Mouse (Mus musculus) heart, postnatal 0 days (tissue): Measurements from ENCODE around the gene Jkamp. TPM values are rescaled to one million over a fixed set of nuclear protein-coding genes. Genes with fewer than 3 reads are reported as not detected.
"Not testable (repeated sequence)": the region's sequence is repeated elsewhere in the genome, so short reads cannot be mapped to it uniquely, and the experiment has no call there.

ENCODE experiments used
- ATAC-seq: fragments of 200-750 bp; cut with Nextera tagmentation; 2 replicates; pipeline ENCODE4 v1.8.0; 2017; ENCODE audit warnings: low read depth, moderate number of reproducible peaks, moderate library complexity; ENCODE audit not compliant: insufficient read depth
- DNase-seq: peaks from one replicate; pipeline ENCODE4 v3.0.0-alpha.2; 2016; ENCODE audit warnings: low spot score
- H3K27ac ChIP-seq: fragments of 300-500 bp; sonication (generic); 2 replicates; pipeline ENCODE4 v1.5.1; 2014; ENCODE audit warnings: low read depth, mild to moderate bottlenecking
- H3K27me3 ChIP-seq: fragments of 300-500 bp; sonication (generic); 2 replicates; pipeline ENCODE4 v1.6.1; 2014; ENCODE audit warnings: low read length, mixed read lengths; ENCODE audit not compliant: control insufficient read depth, insufficient read depth
- H3K36me3 ChIP-seq: fragments of 300-500 bp; sonication (generic); replicated peaks from 2 replicates; pipeline ENCODE4 v1.6.1; 2014; ENCODE audit warnings: low read length, mixed read lengths; ENCODE audit not compliant: control insufficient read depth, insufficient read depth
- H3K4me1 ChIP-seq: fragments of 300-500 bp; sonication (generic); 2 replicates; pipeline ENCODE4 v1.6.1; 2014; ENCODE audit warnings: antibody characterized with exemption; ENCODE audit not compliant: control insufficient read depth, insufficient read depth
- H3K4me2 ChIP-seq: fragments of 300-500 bp; sonication (generic); 2 replicates; pipeline ENCODE4 v1.6.1; 2014; ENCODE audit warnings: low read depth, mild to moderate bottlenecking, low read length, moderate library complexity
- H3K4me3 ChIP-seq: fragments of 300-500 bp; sonication (generic); 2 replicates; pipeline ENCODE4 v1.5.1; 2014; ENCODE audit warnings: low read depth, low read length
- H3K9ac ChIP-seq: fragments of 300-500 bp; sonication (generic); replicated peaks from 2 replicates; pipeline ENCODE4 v1.6.1; 2014; ENCODE audit warnings: low read depth, low read length, mixed read lengths
- H3K9me3 ChIP-seq: fragments of 300-500 bp; sonication (generic); replicated peaks from 2 replicates; pipeline ENCODE4 v1.6.1; 2016; ENCODE audit warnings: low read length; ENCODE audit not compliant: control insufficient read depth
- CTCF ChIP-seq: IDR thresholded peaks from 2 replicates; pipeline ENCODE4 v1.5.1; 2016; ENCODE audit warnings: antibody characterized with exemption, control low read depth, low read depth
- EP300 ChIP-seq: IDR thresholded peaks from 2 replicates; pipeline ENCODE4 v1.6.1; 2016; ENCODE audit warnings: antibody characterized with exemption, low read depth
- WGBS: fragments of 180-500 bp; shearing (Covaris S2); extraction: QIAGEN DNeasy Blood & Tissue Kit; methylation state at CpG from one replicate; pipeline ENCODE4 v1.1.7; 2014; 5-methylcytosine and 5-hydroxymethylcytosine counted together
- polyA plus RNA-seq: library from polyadenylated mRNA; unstranded; fragments of >200 nt; fragmentation: Nextera tagmentation; extraction: Ambion mirVana; gene quantifications from 2 replicates; pipeline ENCODE4 v1.2.1, GENCODE M21; 2015
- total RNA-seq: library from RNA; depleted of rRNA; stranded (reverse); fragments of >200 nt; gene quantifications from 2 replicates; pipeline ENCODE4 v1.2.3, GENCODE M21; 2014; ENCODE audit warnings: low replicate concordance

Jkamp gene
- total and polyA plus RNA-seq, 2 experiments from 2014 or later, result 75.6 to 78.1 TPM

DNA sequence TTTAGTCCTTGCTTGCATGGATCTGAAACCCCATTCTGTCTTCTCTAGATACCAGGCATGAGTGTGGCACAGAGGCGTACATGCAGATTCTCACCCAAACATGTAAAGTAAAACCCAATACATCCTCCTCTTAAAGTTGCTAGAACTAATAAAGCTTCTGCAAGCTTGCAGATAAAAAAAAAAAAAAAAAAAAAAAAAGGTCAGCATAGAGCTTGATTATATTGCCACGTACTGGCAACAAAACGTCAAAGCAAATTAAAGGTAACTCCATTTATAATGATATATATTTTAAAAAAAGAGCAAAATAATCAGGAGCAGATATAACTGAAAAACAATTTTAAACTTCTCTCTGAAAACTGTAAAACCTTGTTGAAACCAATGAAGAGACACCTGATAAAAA, 44.2 kb upstream of the Jkamp start:
- no peaks in the 10 kb centered on the region for H3K36me3 ChIP-seq
- no peak overlapping the region for H3K27ac ChIP-seq
- TF ChIP-seq CTCF, result no peak
- no peak for TF ChIP-seq EP300
- no peaks in the 10 kb centered on the region for H3K9me3 ChIP-seq
- no peak overlapping the region for H3K4me2 ChIP-seq
- peaks cover 16% of the 10 kb centered on the region for H3K4me1 ChIP-seq
- H3K4me3 ChIP-seq, result no peak overlapping the region
- ATAC-seq (no peak), DNase-seq (no peak)
- 88% methylated on average over 3 of the region's 3 CpGs for WGBS
- H3K9ac ChIP-seq, result no peak overlapping the region
- H3K27me3 ChIP-seq, result no peaks in the 10 kb centered on the region

DNA sequence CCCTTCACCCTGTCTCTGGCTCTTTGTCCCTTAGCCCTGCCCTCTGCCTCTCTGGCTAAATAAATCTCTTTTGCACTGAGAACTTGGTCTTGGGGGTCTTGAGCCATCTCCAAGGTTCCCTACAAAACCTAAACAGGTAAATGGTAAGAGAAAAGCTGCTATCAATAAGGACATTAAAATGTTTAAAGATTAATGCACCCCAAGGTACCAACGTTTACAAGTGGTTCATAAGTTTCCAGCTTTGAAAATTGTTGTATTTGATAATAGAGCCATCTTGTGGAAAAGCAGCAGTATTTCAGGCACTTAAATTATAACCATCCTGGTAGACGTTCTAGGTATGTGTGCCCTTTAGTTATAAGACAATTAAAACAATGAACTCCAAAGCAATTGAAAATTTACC, 37.9 kb upstream of the Jkamp start:
- Histone ChIP-seq H3K9me3 (peaks cover 17% of the 10 kb centered on the region), H3K4me2 (no peak overlapping the region), H3K27me3 (no peaks in the 10 kb centered on the region), H3K27ac (no peak overlapping the region), H3K9ac (no peak overlapping the region), H3K4me1 (no peaks in the 10 kb centered on the region), H3K4me3 (no peak overlapping the region), H3K36me3 (no peaks in the 10 kb centered on the region)
- peak; percentile 68 for TF ChIP-seq CTCF
- no peak for TF ChIP-seq EP300
- DNase-seq, result peak; percentile 60
- peak; percentile 24; the same call in 1 of the 2 replicates for ATAC-seq
- 0% methylated on average over 2 of the region's 2 CpGs for WGBS

DNA sequence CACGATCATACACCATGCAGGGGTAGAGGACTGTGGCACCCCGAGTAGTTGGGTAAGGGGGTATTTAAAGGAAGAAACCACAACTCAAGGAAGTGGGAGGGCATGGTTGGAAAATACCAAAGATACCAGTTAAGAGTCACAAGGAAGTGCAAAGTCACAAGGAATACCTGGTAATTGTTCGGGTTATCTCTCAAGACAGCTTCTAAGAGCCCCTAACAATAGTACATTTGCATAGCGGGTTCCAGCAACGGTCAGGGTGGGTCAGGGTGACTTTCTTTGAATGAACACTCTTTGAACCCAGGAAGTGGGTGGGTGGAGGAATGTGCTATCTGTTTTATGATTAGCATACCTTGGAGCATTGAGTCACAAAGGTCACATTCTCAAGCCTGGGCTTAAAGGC, 35.2 kb upstream of the Jkamp start:
- H3K4me2 ChIP-seq, ATAC-seq, H3K9ac ChIP-seq, H3K4me3 ChIP-seq, H3K36me3 ChIP-seq, DNase-seq, H3K27ac ChIP-seq, H3K27me3 ChIP-seq, H3K4me1 ChIP-seq: not testable (repeated sequence)
- peaks cover 17% of the 10 kb centered on the region for H3K9me3 ChIP-seq
- 88% methylated on average over 5 of the region's 5 CpGs for WGBS

DNA sequence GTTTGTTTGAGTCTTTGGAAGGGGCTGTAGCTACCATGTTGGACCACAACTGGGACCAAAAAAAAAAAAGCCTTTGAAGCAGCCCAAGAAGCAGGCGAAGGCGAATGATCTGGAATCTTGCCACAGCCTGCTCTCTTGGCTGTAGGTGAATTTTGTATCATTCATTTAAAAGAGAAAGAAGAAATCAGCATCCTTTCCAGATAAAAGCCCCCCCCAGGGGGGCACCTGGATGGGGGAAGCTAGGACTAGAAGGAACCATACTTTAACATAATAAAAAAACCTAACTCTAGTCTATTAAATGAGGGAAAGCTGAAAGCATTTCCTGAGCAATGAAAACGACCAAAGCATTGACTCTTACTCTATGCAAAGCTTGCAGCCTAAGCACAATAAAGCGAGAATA, 34.6 kb upstream of the Jkamp start:
- DNase-seq, result no peak
- Histone ChIP-seq H3K4me1 (no peaks in the 10 kb centered on the region), H3K9me3 (peaks cover 17% of the 10 kb centered on the region), H3K4me3 (no peak overlapping the region), H3K27me3 (no peaks in the 10 kb centered on the region), H3K4me2 (no peak overlapping the region), H3K36me3 (no peaks in the 10 kb centered on the region), H3K9ac (no peak overlapping the region), H3K27ac (no peak overlapping the region)
- TF ChIP-seq EP300 (no peak), CTCF (no peak)
- WGBS, result 81% methylated on average over 4 of the region's 4 CpGs
- ATAC-seq, result no peak

DNA sequence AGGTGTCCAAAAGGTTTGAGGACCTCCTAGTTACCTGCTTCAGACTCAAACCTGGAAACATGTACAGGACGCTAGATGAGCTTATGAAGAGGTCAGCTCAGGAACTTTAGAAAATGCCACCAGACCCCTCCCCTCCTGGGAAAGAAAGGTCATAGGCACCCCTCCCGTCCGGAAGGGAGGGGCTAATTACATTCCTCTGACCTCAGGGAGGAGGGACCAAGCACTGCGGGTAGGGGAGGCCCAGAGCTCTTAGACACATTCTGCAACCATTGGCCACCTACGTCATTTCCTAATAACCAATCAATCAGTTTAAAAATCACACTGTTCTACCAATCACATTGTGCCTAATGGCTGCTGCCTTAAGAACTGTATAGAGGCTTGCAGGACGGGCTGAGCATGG, 32.8 kb upstream of the Jkamp start:
- no peak overlapping the region for H3K27ac ChIP-seq
- no peak overlapping the region for H3K4me2 ChIP-seq
- H3K4me3 ChIP-seq, result no peak overlapping the region
- H3K4me1 ChIP-seq, result no peaks in the 10 kb centered on the region
- 77% methylated on average over 6 of the region's 6 CpGs for WGBS
- H3K9me3 ChIP-seq, result peaks cover 17% of the 10 kb centered on the region
- H3K9ac ChIP-seq, result no peak overlapping the region
- H3K27me3 ChIP-seq, result no peaks in the 10 kb centered on the region
- TF ChIP-seq CTCF (no peak), EP300 (no peak)
- H3K36me3 ChIP-seq, result no peaks in the 10 kb centered on the region
- no peak for DNase-seq
- no peak for ATAC-seq

DNA sequence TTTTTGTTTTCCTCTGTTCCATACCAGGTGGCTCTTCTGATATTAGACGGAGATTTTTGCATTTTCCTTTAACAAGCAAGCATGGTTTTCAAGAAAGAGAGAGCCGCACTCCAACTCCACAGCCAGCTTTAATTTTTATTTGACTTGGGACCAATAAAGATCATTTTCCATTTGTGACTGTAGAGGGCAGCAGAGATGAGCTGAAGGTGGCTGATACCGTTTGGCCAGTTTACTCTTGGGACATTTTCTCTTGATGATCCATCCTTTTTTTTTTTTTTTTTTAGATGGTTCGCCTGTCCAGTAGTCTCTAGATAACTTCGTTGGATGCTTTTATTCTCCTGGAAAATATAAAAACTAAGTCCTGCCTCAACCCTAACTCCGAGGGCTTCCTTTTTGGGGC, 32.1 kb upstream of the Jkamp start:
- Histone ChIP-seq H3K36me3 (no peaks in the 10 kb centered on the region), H3K4me1 (no peaks in the 10 kb centered on the region), H3K4me3 (no peak overlapping the region), H3K9me3 (peaks cover 17% of the 10 kb centered on the region), H3K9ac (no peak overlapping the region), H3K27me3 (no peaks in the 10 kb centered on the region), H3K4me2 (no peak overlapping the region), H3K27ac (no peak overlapping the region)
- ATAC-seq (no peak), DNase-seq (peak; percentile 30)
- peak; percentile 56 for TF ChIP-seq CTCF
- no peak for TF ChIP-seq EP300
- WGBS, result 38% methylated on average over 6 of the region's 6 CpGs
